Mouse (Mus musculus) bone marrow, adult 2 months (tissue): ENCODE measurements around the gene C130050O18Rik.

ENCODE experiments used
- CTCF ChIP-seq: fragments of 200-500 bp; IDR thresholded peaks from 2 replicates; pipeline ENCODE4 v1.5.1; 2011; ENCODE audit warnings: low read length, control low read depth; ENCODE audit not compliant: control insufficient read depth, insufficient read depth
- POLR2A ChIP-seq: fragments of 200-500 bp; IDR thresholded peaks from 2 replicates; pipeline ENCODE4 v1.6.1; 2011; ENCODE audit warnings: low read depth, mild to moderate bottlenecking, control low read depth, low read length, borderline replicate concordance; ENCODE audit not compliant: control insufficient read depth

DNA sequence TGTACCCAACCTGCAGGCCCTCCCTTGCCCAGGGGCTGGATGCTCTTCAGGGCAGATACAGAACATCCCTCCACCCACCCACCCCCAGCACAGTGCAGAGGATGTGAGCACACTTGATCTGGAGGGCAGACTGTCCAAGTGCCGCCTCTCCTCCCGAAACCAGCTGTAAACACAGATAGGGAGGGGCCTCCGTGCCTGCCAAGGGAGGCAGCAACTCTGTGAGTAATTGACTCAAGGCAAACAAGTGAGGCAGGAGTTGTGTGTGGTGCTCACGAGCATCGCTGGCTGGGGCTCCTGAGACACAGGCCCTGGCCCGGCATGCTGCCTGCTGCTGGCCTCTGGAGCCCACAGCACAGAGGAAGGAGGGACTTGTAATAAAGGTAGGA is 15.4 kb upstream of the C130050O18Rik start:
- no peak for TF ChIP-seq CTCF
- peak; percentile 89 for TF ChIP-seq POLR2A
